Mouse (Mus musculus): ENCODE data around the gene Moap1. TPM values are rescaled to one million over a fixed set of nuclear protein-coding genes. Genes with fewer than 3 reads are reported as not detected.

The Moap1 gene
- polyA plus RNA-seq, 1 experiment: 5.9 TPM

DNA sequence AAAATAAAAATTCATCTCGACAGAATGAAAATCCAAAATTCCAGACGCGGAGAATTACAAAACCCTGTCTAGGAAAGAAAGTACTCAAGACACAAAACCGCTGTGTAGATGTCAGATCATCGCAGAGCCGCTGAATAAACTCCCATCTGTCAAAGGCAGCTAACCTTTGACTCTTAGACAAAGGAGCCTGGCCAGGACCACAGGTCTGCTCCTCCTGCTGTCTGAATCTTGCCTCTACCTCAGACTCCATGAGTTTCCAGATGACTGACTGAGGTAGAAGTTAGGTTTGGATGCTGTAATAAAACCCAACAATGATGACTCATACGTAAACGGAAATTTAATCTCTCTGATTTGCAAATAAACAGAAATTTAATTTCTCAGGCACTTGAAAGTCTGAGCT is 20.5 kb downstream of the Moap1 start:
- no peak overlapping the region for H3K4me3 ChIP-seq
- TF ChIP-seq TCF3 (IDR thresholded peaks at IDR 0.05; ENCODE audit: insufficient read length, low read depth) (no peak), USF1 (IDR thresholded peaks at IDR 0.05; ENCODE audit: low read depth) (no peak), POLR2AphosphoS2 (IDR thresholded peaks at IDR 0.05; ENCODE audit: insufficient read length, low read depth) (no peak), SRF (IDR thresholded peaks at IDR 0.05; ENCODE audit: control insufficient read depth, insufficient read length, low read depth) (no peak), MYOG (IDR thresholded peaks at IDR 0.05; ENCODE audit: control insufficient read depth in 1 of 3, insufficient read depth in 1 of 3, insufficient read length in 2 of 3, low read depth in 2 of 3) (no peak), E2F4 (IDR thresholded peaks at IDR 0.05; ENCODE audit: insufficient read depth) (no peak), TCF12 (IDR thresholded peaks at IDR 0.05; ENCODE audit: insufficient read depth, poor library complexity, severe bottlenecking) (no peak), POLR2A (IDR thresholded peaks at IDR 0.05; ENCODE audit: insufficient read length, low read depth) (no peak)

DNA sequence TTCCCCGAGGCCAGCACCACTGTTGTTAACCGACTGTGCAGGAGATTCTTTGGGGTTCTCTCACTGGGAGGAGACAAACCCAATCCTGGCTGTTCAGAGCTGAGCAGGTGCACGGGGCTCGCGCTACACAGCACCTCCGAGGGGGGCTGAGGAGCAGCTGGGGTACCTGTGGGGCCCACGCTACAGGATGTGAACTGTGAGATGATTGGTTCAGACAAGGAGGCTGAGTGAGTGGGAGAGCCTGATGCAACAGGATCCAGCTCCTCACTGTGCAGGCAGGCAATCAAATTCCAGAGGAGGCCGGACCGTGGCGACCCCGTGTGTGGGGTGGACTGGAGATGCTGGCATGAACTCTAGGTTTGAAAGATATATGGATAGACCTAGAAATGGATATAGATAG is 21.0 kb downstream of the Moap1 start:
- H3K79me2 ChIP-seq (ENCODE audit: control insufficient read depth, insufficient read depth): no peaks in the 10 kb centered on the region
- H3K27me3 ChIP-seq (ENCODE audit: control insufficient read depth, insufficient read depth, insufficient read length): no peaks in the 10 kb centered on the region
- H3K4me2 ChIP-seq (ENCODE audit: low read depth): no peak overlapping the region
- H3K4me3 ChIP-seq: no peak overlapping the region
- TF ChIP-seq SRF (IDR thresholded peaks at IDR 0.05; ENCODE audit: control insufficient read depth, insufficient read length, low read depth) (no peak), TCF12 (IDR thresholded peaks at IDR 0.05; ENCODE audit: insufficient read depth, poor library complexity, severe bottlenecking) (no peak), USF1 (IDR thresholded peaks at IDR 0.05; ENCODE audit: low read depth) (no peak), E2F4 (IDR thresholded peaks at IDR 0.05; ENCODE audit: insufficient read depth) (no peak), REST (IDR thresholded peaks at IDR 0.05; ENCODE audit: insufficient read depth, insufficient read length) (no peak)
- no peaks in the 10 kb centered on the region for H3K36me3 ChIP-seq (ENCODE audit: control insufficient read depth, insufficient read depth)
- no peak overlapping the region for H3ac ChIP-seq (ENCODE audit: control insufficient read depth, insufficient read length)

More for the DNA sequence above, 20.5 kb downstream of the Moap1 start:
- Histone ChIP-seq H3K27me3 (ENCODE audit: control insufficient read depth, insufficient read depth, insufficient read length) (no peaks in the 10 kb centered on the region), H3K36me3 (ENCODE audit: control insufficient read depth, insufficient read depth) (no peaks in the 10 kb centered on the region), H3K79me2 (ENCODE audit: control insufficient read depth, insufficient read depth) (no peaks in the 10 kb centered on the region), H3K4me2 (ENCODE audit: low read depth) (no peak overlapping the region), H3ac (ENCODE audit: control insufficient read depth, insufficient read length) (no peak overlapping the region)

DNA sequence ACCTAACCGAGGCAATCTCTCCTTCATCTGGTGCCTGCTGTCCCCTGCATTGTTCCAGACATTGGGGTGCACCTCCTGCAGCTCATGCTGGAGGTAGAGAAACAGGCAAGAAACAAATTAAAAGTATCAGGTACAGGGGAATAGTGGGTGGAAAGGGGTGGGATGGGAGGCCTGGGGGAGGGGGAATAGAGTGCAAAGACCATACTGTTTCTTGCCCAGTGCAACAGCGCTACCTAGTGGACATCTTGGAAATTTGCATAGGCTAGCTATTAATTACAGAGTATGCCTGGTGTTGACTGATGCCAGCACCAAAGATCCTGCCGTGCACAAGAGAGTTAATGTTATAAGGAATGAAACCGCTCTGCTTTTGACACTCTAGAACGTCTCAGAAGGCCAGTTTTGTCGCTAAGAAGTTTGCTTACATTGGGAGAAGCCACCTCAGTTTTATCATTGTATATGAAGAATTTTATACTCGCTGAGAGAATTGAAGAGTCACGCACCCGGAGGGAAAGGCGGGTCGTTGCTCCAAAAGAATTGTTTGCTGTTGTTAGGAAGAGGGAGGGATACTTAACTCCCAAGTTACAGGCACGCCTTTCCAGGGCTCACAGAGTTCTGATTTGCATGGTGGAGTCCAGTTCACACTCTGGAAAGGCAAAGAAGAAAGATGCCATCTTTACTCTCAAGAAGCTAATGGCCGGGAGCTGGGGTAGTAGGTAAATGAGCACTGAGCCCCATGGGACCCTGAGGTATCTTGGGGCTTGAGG is 23.7 kb downstream of the Moap1 start:
- no peak for TF ChIP-seq MYOG (IDR thresholded peaks at IDR 0.05; ENCODE audit: control insufficient read depth in 1 of 3, insufficient read depth in 1 of 3, insufficient read length in 2 of 3, low read depth in 2 of 3)
- no peak for TF ChIP-seq USF1 (IDR thresholded peaks at IDR 0.05; ENCODE audit: low read depth)
- no peak for TF ChIP-seq SRF (IDR thresholded peaks at IDR 0.05; ENCODE audit: control insufficient read depth, insufficient read length, low read depth)
- no peak for TF ChIP-seq MYOD1 (IDR thresholded peaks at IDR 0.05; ENCODE audit: control insufficient read depth in 1 of 3, insufficient read length in 2 of 3, low read depth in 2 of 3)
- TF ChIP-seq POLR2AphosphoS2 (IDR thresholded peaks at IDR 0.05; ENCODE audit: insufficient read length, low read depth): no peak
- no peak for TF ChIP-seq CEBPB (IDR thresholded peaks at IDR 0.05; ENCODE audit: insufficient read depth, poor library complexity, severe bottlenecking)
- TF ChIP-seq E2F4 (IDR thresholded peaks at IDR 0.05; ENCODE audit: insufficient read depth): no peak
- no peak for TF ChIP-seq POLR2A (IDR thresholded peaks at IDR 0.05; ENCODE audit: insufficient read length, low read depth)
- no peak for TF ChIP-seq TCF12 (IDR thresholded peaks at IDR 0.05; ENCODE audit: insufficient read depth, poor library complexity, severe bottlenecking)
- TF ChIP-seq TCF3 (IDR thresholded peaks at IDR 0.05; ENCODE audit: insufficient read length, low read depth): no peak
- TF ChIP-seq MAX (IDR thresholded peaks at IDR 0.05; ENCODE audit: low read depth): no peak
- TF ChIP-seq REST (IDR thresholded peaks at IDR 0.05; ENCODE audit: insufficient read depth, insufficient read length): no peak
- H3K4me2 ChIP-seq (ENCODE audit: low read depth): no peak overlapping the region
- no peak overlapping the region for H3ac ChIP-seq (ENCODE audit: control insufficient read depth, insufficient read length)
- no peak overlapping the region for H3K4me3 ChIP-seq
- H3K79me2 ChIP-seq (ENCODE audit: control insufficient read depth, insufficient read depth): no peaks in the 10 kb centered on the region
- H3K36me3 ChIP-seq (ENCODE audit: control insufficient read depth, insufficient read depth): no peaks in the 10 kb centered on the region
- no peaks in the 10 kb centered on the region for H3K27me3 ChIP-seq (ENCODE audit: control insufficient read depth, insufficient read depth, insufficient read length)

DNA sequence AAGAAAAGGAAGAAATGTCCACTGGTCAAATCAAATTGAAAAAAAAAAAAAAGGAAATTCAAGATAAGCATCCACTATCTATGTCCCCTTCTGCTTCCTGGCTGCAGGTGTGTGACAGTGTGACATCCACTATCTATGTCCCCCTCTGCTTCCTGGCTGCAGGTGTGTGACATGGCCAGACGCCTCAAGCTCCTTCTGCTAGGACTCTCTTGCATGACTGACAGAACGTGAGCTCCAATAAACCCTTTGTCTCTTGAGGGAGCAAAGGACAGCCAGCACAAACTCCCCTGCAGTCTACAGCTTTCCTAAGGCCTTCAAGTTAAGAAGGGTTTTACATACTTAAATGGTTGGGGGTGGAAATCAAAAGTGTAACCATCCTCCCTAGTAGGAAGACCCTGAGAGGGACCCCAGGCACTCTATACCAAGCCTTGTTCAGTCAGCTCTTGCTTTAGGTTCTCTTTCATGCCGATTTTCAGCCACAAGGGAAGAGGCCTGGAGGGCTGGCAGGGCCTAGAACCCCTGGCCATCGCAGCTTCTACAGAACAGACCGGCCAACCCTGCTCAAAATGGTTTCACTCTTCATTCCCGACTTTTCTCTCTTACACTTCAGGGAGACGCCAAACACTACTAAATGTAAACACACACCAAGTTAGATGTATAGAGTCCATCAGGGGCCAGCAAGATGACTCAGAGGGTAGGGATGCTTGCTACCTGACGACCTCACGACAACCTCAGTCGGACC is 28.6 kb downstream of the Moap1 start:
- Histone ChIP-seq H3ac (ENCODE audit: control insufficient read depth, insufficient read length) (no peak overlapping the region), H3K27me3 (ENCODE audit: control insufficient read depth, insufficient read depth, insufficient read length) (no peaks in the 10 kb centered on the region), H3K36me3 (ENCODE audit: control insufficient read depth, insufficient read depth) (no peaks in the 10 kb centered on the region), H3K4me2 (ENCODE audit: low read depth) (no peak overlapping the region), H3K79me2 (ENCODE audit: control insufficient read depth, insufficient read depth) (no peaks in the 10 kb centered on the region), H3K4me3 (no peak overlapping the region)
- no peak for TF ChIP-seq POLR2AphosphoS2 (IDR thresholded peaks at IDR 0.05; ENCODE audit: insufficient read length, low read depth)
- TF ChIP-seq MYOD1 (IDR thresholded peaks at IDR 0.05; ENCODE audit: control insufficient read depth in 1 of 3, insufficient read length in 2 of 3, low read depth in 2 of 3): no peak
- TF ChIP-seq MYOG (IDR thresholded peaks at IDR 0.05; ENCODE audit: control insufficient read depth in 1 of 3, insufficient read depth in 1 of 3, insufficient read length in 2 of 3, low read depth in 2 of 3): no peak
- TF ChIP-seq POLR2A (IDR thresholded peaks at IDR 0.05; ENCODE audit: insufficient read length, low read depth): no peak
- TF ChIP-seq SRF (IDR thresholded peaks at IDR 0.05; ENCODE audit: control insufficient read depth, insufficient read length, low read depth): no peak
- no peak for TF ChIP-seq TCF3 (IDR thresholded peaks at IDR 0.05; ENCODE audit: insufficient read length, low read depth)
- TF ChIP-seq TCF12 (IDR thresholded peaks at IDR 0.05; ENCODE audit: insufficient read depth, poor library complexity, severe bottlenecking): no peak
- TF ChIP-seq E2F4 (IDR thresholded peaks at IDR 0.05; ENCODE audit: insufficient read depth): no peak
- no peak for TF ChIP-seq MAX (IDR thresholded peaks at IDR 0.05; ENCODE audit: low read depth)
- no peak for TF ChIP-seq USF1 (IDR thresholded peaks at IDR 0.05; ENCODE audit: low read depth)
- TF ChIP-seq REST (IDR thresholded peaks at IDR 0.05; ENCODE audit: insufficient read depth, insufficient read length): no peak
- no peak for TF ChIP-seq CEBPB (IDR thresholded peaks at IDR 0.05; ENCODE audit: insufficient read depth, poor library complexity, severe bottlenecking)
